Mouse (Mus musculus) neutrophil, adult 65 days (primary cell): Measurements from ENCODE around the gene Rnf17. TPM values are rescaled to one million over a fixed set of nuclear protein-coding genes. Genes with fewer than 3 reads are reported as not detected.

ENCODE experiments used
- total RNA-seq: library from RNA; stranded (reverse); gene quantifications from 2 replicates; pipeline ENCODE4 v1.2.4, GENCODE M21; 2023

The Rnf17 gene
- 0.41 TPM in 1 of 2 replicates, not detected in the other for total RNA-seq

GRCm38 (mm10) chr14:56402311-56403071 lies at the start of gene Rnf17:
TSS of gene Rnf17 (plus strand) at chr14:56402581.

GRCm38 (mm10) chr14:56364711-56365237 lies 37.6 kb upstream of the Rnf17 start, which contains the start of gene Atp12a:
TSS of gene Atp12a (plus strand) at chr14:56365068.

Other genes with a start within 250 kb of the Rnf17 start
- not detected in 2 replicates for gene Gzmg, start 243.0 kb upstream of the Rnf17 start, total RNA-seq
- not detected in 2 replicates for gene Gzmn, start 228.0 kb upstream of the Rnf17 start, total RNA-seq
- not detected in 2 replicates for gene Gzmf, start 191.2 kb upstream of the Rnf17 start, total RNA-seq
- gene Gzmc, start 167.9 kb upstream of the Rnf17 start, total RNA-seq, result not detected in 2 replicates
- 0.27 and 0.76 TPM in 2 replicates for gene Gzmb, start 140.3 kb upstream of the Rnf17 start, total RNA-seq
- gene Atp12a, start 37.5 kb upstream of the Rnf17 start, total RNA-seq, result not detected in 2 replicates
- gene Cenpj, start 172.8 kb downstream of the Rnf17 start, total RNA-seq, result 12.1 and 14.3 TPM in 2 replicates
- gene Parp4, start 173.0 kb downstream of the Rnf17 start, total RNA-seq, result 55.2 and 64.4 TPM in 2 replicates